In genomic region chr16:90748169-90748568, GRCm38 (mm10) we compare ENCODE assay signal across 26 mouse cellular contexts. TPM values are rescaled to one million over a fixed set of nuclear protein-coding genes. Genes with fewer than 3 reads are reported as not detected.
"Had no signal": no experiment of that assay in that cellular context is flagged by ENCODE, and none has a peak within 500 bp of the region (broad histone marks: within the 10 kb centered on the region; RNA-seq: fewer than 3 reads in every experiment).

No protein-coding gene starts in this region.

- DNase-seq: forebrain, postnatal 0 days; gastrocnemius, postnatal 14 days; gastrocnemius, postnatal 36 days; heart, adult 18-20 months; heart, postnatal 14 days; kidney, adult 11 months; kidney, adult 2 months; kidney, adult 9 months; kidney, postnatal 14 days; kidney, postnatal 36 days; layer of hippocampus, adult 9-11 months; layer of hippocampus, postnatal 36 days; left cerebral cortex, postnatal 4 days had no signal

- H3K27ac ChIP-seq: hindbrain, embryonic 13.5 days; hindbrain, embryonic 15.5 days; hindbrain, postnatal 0 days; kidney, embryonic 15.5 days; kidney, postnatal 0 days; limb, embryonic 13.5 days; limb, embryonic 15.5 days; liver, embryonic 14.5 days had no signal

- H3K4me3 ChIP-seq: heart, embryonic 15.5 days; hindbrain, embryonic 13.5 days; hindbrain, embryonic 15.5 days; kidney, embryonic 15.5 days; limb, embryonic 13.5 days; limb, embryonic 15.5 days; liver, embryonic 12.5 days had no signal

- H3K4me1 ChIP-seq: hindbrain, embryonic 13.5 days; hindbrain, embryonic 15.5 days; limb, embryonic 13.5 days; limb, embryonic 15.5 days had no signal

- H3K9me3 ChIP-seq: heart, embryonic 15.5 days; hindbrain, embryonic 13.5 days; hindbrain, embryonic 15.5 days; kidney, embryonic 15.5 days; limb, embryonic 13.5 days; limb, embryonic 15.5 days; liver, embryonic 12.5 days had no signal

- ATAC-seq: forebrain, postnatal 0 days; hindbrain, postnatal 0 days; intestine, embryonic 16.5 days; liver, embryonic 12.5 days had no signal

- H3K4me2 ChIP-seq: heart, embryonic 15.5 days; hindbrain, embryonic 13.5 days; hindbrain, embryonic 15.5 days; kidney, embryonic 15.5 days; limb, embryonic 13.5 days; limb, embryonic 15.5 days; liver, embryonic 12.5 days had no signal

- H3K9ac ChIP-seq: forebrain, postnatal 0 days; heart, embryonic 15.5 days; hindbrain, embryonic 13.5 days; hindbrain, embryonic 15.5 days; kidney, embryonic 15.5 days; limb, embryonic 13.5 days; limb, embryonic 15.5 days; liver, embryonic 12.5 days; liver, embryonic 14.5 days had no signal

- H3K27me3 ChIP-seq: heart, embryonic 15.5 days; hindbrain, embryonic 13.5 days; hindbrain, embryonic 15.5 days; kidney, embryonic 15.5 days; limb, embryonic 13.5 days; limb, embryonic 15.5 days; liver, embryonic 12.5 days had no signal

RNA-seq across cellular contexts. Expression of gene Mrap, which starts 10.2 kb away (rescaled TPM):
- total RNA-seq: hematopoietic stem cell, adult 5-6 weeks; left cerebral cortex, postnatal 4 days had no signal
- polyA plus RNA-seq: hindbrain, embryonic 13.5 days; intestine, embryonic 14.5 days; kidney, postnatal 0 days; limb, embryonic 13.5 days had no signal
